Mouse (Mus musculus): Measurements from ENCODE around the gene Slc4a7.

The Slc4a7 gene

DNA sequence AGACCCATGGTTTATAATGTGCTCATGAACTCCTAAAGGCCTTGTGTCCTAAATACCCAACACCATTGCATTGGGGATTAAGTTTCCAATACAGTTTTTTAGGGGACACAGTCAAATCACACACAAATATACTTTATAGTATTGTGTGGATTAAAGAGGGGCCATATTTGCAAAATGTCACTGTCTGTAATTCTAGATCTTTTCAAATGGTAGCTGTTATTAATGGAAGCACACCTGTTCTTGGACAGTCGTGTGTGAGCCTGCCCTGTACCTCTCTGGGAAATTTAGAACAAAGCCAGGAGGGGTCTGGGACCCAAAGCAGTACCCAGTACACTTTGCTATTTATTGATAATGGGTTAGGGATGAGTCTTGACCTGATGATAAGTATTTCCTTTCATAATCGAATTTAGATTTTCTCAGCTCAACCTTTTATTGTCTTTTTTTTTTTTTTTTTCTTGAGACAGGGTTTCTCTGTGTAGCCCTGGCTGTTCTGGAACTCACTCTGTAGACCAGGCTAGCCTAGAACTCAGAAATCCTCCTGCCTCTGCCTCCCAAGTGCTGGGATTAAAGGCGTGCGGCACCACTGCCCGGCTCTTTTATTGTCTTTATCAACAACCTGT lies at the start of gene Slc4a7:
Gene Slc4a7, plus strand, starts transcription at position 570 of the 620 bp plus-strand sequence.
- CTCF ChIA-PET = no interaction called here

DNA sequence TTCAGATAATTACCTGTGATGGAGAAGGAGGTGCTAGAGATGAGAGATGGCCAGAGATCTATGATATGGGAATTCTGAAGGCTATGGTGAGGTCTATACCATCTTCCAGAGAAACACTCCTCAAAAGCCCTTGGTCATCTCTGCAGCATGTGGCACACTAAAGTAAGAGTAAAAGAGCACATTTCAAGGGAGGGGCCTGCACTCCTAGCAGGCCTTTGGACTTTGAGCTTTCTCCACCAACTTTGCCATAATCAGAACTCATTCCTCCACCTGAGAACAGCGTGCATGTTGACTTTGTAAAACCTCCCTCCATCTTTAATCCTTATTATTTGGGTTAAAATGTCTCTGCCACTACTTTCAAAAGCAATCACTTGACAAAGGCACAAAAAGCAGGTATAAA lies 31.5 kb upstream of the Slc4a7 start:
- CTCF ChIA-PET = no interaction called here

DNA sequence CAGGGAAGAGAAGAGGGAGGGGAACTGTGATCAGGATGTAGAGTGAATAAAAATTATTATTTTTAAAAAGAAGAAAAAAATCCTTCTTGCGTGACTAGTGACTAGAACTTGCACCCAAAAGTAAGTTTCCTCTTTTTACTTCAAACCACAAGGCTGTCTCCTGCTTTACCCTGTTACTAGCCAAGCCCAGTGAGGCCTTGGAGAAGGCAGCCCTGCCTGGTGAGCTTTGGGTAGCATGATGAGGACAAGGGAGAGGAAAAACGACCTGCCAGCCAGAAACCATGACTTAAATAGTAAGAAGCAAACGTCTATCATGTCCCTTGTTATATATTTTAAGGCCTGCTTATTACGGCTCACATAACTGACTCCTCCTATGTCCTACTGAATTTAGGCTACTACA lies 20.5 kb upstream of the Slc4a7 start:
- CTCF ChIA-PET = interaction anchor here (0.7 kb wide), 1 partner anchor 1443 kb away, joined by 4 read pairs; no protein-coding TSS in a partner anchor

DNA sequence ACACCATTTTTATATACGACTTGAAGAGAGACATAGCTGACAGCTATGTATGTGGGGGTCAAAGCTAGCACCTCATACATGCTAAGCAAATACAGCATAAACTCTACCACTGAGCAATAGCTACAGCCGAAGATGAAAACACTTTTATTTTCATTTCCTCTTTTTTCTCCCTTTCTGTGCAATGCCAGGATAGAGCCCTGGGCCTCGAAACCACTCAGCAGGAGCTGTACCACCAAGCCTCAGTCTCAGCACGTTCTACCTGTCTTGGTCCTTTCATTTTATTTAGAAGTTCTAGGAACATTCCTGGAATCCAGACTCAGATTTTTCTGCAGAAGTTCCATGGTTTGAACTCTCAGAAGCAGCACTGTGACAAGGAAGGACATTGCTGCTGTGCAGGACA lies 17.3 kb upstream of the Slc4a7 start:
- CTCF ChIA-PET = no interaction called here

DNA sequence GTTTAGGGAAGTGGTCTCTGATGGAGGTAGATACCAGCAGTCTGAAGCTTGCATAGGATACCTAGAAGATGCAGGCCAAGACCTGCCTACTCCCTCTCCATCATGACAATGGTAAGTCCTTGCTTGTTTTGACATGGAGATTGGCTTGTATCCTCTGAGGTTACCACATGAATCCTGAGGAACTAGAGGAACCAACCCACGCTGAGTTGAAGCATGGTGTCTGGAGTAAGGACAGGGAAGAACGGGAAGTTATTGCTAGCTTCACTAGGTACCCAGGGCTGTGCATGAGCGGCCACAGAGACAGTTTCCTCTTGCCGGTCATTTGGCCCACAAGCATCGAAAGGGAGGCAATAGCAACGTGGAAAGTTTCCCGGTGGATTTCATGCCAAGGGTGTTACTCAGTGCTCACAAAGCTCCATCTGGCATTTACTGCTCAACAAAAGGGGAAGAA lies 16.0 kb upstream of the Slc4a7 start:
- CTCF ChIA-PET = interaction anchor here (1.2 kb wide), 1 partner anchor 14 kb away, joined by 3 read pairs; no protein-coding TSS in a partner anchor

DNA sequence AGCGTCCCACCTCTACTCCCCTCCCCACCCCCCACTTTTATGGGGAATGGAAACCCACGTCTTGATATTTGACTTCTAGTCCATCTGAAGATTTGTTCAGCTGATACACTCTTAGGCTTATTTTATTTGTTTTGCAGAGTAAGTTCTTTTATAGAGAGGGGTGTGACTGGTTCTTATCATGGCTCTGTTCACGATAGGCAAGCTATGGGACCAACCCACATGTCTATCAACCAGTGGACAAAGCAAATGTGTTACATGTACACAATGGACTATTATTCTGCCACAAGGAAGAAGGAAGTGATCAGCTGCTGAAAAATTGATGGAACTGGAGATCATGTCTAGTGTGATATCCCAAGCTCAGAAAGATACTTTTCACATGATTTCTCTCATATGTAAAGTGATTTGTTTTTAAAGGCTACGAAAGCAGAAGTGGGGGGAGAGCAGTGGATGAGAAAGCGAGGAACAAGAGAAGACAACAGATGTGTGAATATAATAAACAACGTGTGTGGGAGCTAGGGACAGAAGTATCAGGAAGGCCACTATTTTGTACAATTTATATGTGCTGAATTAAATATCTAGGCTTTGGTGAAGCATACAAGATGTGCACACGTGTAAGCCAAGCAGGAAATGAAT lies 14.7 kb upstream of the Slc4a7 start:
- CTCF ChIA-PET = interaction anchor here (0.6 kb wide), 1 partner anchor 25 kb away, joined by 3 read pairs; no protein-coding TSS in a partner anchor

DNA sequence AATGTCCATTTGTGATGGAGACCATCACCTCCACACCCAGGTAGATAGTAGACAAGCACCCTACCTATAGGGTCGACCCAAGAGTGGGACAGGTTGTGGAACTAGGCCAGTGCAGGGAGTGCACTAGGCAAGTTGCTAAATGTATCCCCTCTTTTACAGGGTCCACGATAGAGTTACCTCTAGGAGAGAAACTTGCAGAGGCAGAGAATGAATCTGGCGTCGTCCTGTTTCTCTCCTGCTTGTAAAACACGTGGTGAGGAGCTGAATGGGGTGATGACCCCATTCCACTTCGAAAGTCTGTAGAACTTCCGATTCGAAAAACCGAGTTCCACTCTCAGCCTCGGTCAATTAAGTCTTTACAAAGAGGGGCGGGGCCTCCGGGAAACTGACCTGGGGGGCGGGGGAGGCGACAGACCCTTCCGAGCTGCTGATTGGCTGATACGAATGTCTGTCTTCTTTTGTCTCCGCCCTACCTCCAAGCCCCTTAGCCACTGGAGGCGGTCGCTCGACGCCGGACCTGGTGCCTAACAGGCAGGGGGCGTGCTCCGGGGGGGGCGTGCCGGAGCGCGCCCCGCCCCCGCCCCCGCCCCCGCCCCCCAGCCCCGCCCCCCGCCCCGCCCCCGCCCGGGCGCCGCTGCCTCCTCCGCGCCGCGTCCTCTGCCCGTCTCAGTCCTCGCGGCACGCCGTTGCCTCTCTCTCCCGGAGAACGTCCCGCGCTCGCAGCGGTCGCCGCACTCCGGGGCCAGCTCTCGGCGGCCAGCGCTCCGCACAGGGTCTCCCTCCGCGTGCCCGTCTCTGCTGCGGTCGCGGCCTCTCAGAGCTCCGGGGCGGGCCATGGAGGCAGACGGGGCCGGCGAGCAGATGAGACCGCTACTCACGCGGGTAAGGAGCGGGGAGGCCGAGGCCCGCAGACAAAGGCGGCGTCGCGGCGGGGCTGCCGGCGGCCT lies 593 bp downstream of the Slc4a7 start:
- CTCF ChIA-PET = no interaction called here

DNA sequence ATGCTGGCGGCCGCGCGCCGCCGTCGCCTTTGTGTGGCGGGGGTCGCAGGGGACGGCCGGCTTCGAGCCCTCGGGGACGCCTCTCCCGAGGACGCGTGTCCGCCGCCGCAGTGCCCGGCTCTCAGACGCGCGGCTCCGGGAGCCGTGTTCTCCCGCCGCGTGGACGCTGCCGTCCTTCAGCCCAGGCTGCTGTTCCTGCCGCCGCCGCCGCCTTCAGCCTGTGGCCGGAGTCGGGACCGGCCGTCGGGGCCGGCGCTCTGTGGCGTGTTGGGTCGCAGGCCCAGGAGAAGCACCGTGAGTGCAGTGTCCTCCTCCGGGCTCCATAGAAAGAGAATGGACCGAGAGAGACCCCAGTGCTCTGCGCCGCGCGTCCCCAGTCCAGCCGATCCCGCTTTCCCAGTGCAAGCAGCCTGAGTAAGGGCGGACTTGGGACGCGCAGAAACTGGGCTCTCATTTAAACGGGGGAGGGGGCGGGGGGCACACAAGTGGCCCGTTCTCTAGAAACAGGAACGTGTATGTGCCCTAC lies 1.3 kb downstream of the Slc4a7 start:
- CTCF ChIA-PET = no interaction called here

DNA sequence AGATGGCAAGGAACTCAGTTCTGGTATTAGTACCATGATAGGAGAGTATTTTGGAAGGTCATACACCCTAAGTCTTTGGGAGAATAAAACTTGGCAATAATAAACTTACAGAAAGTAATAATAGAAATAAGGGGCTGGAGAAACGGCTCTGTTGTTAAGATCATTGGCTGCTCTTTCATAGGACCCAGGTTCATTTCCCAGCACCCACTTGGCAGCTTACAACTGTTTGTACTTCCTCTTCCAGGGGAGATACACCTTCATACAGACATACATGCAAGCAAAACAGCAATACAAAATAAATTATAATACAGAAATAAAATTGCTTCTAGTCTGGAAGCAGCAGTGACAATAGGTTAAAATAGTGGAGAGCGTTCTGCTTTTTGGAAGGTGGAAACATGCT lies 2.6 kb downstream of the Slc4a7 start:
- CTCF ChIA-PET = no interaction called here

DNA sequence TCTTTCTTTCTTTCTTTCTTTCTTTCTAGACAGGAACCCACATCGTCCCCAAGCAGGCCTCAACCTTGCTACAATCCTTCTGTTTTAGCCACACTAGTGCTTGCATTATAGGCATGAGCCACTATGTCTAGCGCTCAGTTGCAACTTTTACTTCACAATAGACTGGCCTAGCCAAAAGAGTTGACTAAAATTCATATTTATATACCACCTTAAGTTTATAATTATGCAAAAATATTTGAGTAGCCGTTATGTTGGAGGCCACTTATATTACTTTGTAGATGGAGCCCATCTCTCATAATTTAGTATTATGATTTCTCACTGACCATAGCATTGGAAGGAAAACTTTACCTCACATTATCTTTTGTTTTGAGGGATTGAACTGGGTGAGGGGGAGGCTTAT lies 3.0 kb downstream of the Slc4a7 start:
- CTCF ChIA-PET = no interaction called here

DNA sequence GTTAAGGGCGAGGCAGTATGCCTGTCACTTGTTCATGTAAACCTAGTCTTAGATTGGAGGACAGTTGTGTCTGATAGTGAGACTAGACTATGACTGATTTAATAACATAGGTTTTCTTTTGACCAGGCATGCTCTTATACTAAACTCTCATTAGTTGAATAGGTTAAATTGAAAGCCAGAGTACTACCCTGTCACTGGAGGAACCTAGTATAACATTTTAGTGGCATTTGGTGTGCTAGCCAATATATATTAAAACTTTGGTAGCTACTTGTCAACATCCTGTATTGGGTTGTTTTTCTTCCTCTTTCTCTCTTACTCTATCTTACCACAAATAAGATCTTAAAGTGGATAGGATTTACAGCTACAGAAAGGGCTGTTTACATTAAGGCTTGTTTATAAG lies 4.3 kb downstream of the Slc4a7 start:
- CTCF ChIA-PET = no interaction called here

DNA sequence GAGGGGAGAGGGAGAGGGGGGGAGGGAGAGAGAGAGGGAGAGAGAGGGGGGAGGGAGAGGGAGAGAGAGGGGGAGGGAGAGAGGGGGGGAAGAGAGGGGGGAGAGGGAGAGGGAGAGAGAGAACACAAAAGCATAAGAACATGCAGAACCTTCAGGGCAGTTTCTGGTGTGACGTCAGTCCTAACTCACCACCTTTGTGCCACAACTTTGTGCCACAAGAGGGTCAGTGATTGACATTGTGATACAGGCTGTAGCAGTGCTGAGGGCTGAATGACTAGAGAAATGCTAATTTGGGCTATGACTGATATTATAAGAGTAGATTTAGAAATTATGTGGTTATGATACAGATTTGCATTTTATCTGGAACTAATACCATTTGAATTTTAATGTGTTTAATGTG lies 5.0 kb downstream of the Slc4a7 start:
- CTCF ChIA-PET = no interaction called here

DNA sequence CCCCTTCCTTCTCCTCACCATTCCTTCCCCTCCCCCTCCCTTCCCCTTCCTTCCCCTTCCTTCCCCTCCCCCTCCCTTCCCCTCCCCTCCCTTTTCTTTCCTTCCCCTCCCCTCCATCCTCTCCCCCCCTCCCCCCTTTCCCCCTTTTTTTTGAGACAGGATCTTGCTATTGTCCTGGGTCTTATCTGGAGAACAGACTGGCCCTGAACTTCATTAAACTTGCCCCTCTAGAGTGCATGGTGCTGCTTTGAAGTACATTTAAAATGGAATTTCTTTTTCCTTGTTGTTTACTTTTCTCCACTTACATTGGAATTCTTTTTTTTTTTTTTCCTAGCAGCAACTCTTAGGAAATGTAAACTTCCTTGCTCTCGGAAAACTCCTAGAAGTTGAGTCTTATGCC lies 6.9 kb downstream of the Slc4a7 start:
- CTCF ChIA-PET = interaction anchor here (0.8 kb wide), 2 partner anchors 10 to 182 kb away, joined by 7 to 8 read pairs; no protein-coding TSS in a partner anchor

DNA sequence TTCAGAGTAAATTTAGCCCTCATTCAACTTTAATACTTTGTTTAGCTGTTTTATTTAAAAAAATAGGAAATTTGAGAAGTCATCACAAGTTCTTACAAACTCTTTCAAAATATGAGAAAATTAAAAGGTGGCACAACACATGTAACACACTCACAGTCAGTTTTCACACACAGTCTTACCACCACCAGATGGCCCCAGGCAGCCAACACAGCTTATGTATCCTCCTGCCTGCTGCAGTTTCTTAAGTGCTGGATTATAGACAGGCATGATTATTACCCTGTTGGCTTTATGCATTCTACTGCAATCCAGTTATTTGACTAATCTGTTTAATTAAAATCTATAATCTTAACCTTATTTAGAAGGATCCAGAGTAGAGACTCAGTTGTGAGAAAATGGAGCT lies 12.1 kb downstream of the Slc4a7 start:
- CTCF ChIA-PET = interaction anchor here (0.6 kb wide), 3 partner anchors 67 to 701 kb away, joined by 3 to 6 read pairs (median 3); no protein-coding TSS in a partner anchor

DNA sequence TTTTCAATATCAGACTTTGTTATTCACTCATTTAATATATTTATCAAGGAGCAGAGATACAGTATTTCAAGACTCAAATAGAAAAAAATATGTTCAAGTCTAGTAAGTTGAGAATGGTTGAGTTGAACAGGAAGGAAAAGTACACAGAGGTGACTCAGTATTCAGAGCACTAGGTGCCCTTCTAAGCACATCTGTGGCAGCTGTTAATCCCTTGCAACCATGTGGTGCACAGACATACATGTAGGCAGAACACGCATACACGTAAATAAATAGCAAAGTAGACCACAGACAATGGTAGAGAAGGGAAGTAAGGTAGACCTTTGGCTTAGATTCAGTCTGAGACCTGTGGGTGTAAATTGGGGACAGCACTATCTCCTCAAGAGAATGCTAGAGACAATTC lies 13.7 kb downstream of the Slc4a7 start:
- CTCF ChIA-PET = no interaction called here

DNA sequence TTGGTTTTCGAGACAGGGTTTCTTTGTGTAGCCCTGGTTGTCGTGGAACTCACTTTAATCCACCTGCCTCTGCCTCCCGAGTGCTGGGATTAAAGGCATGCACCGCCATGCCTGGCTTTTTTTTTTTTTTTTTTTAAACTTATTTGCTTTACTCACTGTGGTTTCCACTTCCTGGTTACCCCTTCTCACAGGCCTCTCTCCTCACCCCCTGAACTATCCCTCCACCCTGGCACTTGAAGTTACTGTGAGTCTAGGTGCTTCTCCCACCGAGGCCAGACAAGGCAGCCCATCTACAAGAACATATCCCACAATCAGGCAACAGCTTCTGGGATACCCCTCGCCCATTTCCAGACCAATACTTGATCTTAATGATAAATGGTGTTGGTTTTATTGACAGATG lies 14.8 kb downstream of the Slc4a7 start:
- CTCF ChIA-PET = no interaction called here

DNA sequence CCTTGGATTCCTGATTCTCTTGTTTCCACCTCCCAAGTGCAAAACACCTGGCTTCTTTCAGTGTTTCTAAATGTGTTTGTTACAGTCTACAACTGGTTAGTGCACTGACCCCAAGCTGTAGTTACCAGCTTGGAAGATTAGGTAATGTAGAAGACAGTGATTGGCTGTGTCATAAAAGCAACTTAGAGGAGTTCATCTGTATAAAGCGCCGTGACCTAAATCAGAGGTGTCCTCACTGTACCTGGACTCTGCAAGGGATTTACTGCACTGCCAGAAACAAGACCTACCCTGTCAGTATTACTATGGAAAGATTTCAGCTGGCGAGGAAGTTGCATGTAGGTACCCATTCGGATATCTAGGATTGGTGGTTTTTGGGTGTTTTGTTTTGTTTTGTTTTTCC lies 16.5 kb downstream of the Slc4a7 start:
- CTCF ChIA-PET = interaction anchor here (0.6 kb wide), 1 partner anchor 10 kb away, joined by 8 read pairs; no protein-coding TSS in a partner anchor

DNA sequence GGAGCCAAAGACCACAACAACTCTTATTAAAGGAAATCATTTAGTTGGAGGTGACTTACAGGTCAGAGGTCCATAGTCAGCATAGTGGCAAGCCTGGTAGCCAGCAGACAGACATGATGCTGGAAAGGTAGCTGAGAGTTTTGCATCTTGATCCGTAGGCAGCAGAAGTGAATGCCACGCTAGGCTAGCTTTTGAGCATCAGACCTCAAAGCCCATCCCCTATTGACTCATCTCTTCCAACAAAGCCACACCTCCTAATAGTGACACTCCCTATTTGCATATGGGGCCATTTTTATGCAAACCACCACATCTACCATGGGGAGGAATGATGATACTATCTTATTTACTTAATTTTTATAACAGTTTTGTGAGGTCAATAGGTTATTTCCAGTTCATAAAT lies 79.1 kb downstream of the Slc4a7 start:
- CTCF ChIA-PET = interaction anchor here (0.6 kb wide), 1 partner anchor 67 kb away, joined by 3 read pairs; no protein-coding TSS in a partner anchor

DNA sequence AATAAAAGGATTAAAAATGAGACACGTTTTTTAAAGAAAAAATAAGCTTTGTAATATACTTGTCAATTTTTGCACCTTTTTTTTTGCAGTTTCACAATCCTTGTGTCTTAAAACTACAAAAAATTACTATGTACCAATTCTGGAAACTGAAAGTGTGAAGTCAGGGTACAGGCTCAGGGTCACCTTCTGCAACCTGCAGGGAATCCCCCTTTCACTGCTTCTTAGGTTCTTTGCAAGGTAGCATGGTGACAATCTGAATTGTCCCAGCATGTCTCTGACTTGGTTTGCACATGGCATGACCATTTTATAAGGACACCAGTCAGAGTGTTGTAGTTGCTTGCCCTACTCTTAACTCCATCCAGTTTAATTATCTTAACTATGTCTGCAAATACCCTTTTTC lies 82.1 kb downstream of the Slc4a7 start:
- CTCF ChIA-PET = no interaction called here

DNA sequence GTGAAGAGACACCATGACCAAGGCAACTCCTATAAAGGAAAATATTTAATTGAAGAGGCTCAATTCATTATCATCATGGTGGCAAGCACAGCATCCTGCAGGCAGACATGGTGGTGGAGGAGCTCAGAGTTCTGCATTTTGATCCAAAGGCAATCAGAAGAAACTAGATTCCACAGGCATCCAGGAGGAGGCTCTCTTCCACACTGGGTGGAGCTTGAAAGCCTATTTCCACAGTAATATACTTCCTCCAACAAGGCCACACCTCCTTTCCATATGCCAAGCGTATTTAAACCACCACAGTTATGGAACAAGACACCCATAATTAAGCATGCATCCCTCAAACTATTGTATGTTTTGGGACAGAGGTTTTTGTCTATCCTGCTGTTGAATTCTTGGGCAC lies 84.9 kb downstream of the Slc4a7 start:
- CTCF ChIA-PET = no interaction called here

DNA sequence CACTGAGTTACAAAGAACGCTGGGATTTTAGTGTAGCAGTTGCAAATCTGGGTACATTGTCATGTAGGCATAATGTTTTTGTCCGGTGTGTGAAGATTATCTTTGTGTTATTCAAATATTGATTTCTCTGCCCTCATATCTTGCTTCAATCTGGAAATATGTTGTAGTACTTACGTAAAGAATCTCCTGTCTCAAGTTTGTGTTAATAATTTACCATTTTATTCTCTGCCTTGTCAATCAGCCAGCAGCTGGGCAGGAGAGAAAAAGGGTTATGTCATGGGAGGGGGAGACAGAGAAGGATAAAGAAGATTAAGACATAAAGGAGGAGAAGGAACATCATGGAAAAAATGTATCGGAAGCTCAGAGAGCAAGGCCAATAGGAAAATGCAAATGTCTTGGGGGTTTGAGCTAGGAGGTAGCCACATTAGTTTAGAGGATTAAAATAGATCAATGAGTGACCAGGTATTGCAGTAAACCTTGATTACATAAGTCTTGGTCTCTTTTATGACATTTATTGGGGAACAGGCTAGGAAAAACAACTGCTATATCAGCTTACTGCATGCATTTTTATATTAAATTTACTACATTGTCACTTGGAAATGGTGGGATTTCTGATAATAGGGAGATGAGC lies 87.9 kb downstream of the Slc4a7 start:
- CTCF ChIA-PET = no interaction called here

DNA sequence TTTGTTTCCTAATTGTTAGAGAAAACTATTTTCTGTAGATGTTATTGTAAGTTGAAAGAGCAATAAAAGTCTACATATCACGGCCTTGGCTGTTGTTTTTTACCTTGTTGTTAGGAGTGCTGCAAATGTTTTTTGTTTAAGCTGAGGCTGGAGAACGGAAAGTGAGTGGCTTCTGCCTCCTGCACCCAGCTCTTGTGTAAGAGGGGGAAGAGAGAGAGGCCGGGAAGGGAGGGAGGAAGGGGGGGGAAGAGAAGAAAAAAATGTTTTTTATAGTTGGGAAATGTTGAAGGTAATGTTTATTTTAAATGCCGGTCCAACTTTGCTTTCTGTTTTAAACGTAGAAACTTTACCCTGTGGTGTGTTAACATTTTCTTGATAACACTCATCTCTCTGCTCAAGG lies 97.8 kb downstream of the Slc4a7 start:
- CTCF ChIA-PET = no interaction called here
